Mouse (Mus musculus) kidney, embryonic 14.5 days (tissue): ENCODE results near the gene Ppp1r12c. TPM values are rescaled to one million over a fixed set of nuclear protein-coding genes. Genes with fewer than 3 reads are reported as not detected.

Source experiments
- ATAC-seq: fragments of 200-750 bp; cut with Nextera tagmentation; 2 replicates; pipeline ENCODE4 v1.8.0; 2017; ENCODE audit warnings: moderate number of reproducible peaks, mild to moderate bottlenecking, moderate TSS enrichment, moderate library complexity; ENCODE audit not compliant: low FRiP score, low TSS enrichment
- H3K27ac ChIP-seq: fragments of 300-500 bp; sonication (generic); 2 replicates; pipeline ENCODE4 v1.5.1; 2014; ENCODE audit warnings: low read depth, mild to moderate bottlenecking, low read length, moderate library complexity, mixed read lengths
- H3K27me3 ChIP-seq: fragments of 300-500 bp; sonication (generic); 2 replicates; pipeline ENCODE4 v1.6.1; 2014; ENCODE audit warnings: mild to moderate bottlenecking, low read length; ENCODE audit not compliant: control insufficient read depth, insufficient read depth
- H3K36me3 ChIP-seq: fragments of 300-500 bp; sonication (generic); 2 replicates; pipeline ENCODE4 v1.6.1; 2014; ENCODE audit warnings: low read length, mixed read lengths; ENCODE audit not compliant: control insufficient read depth, insufficient read depth
- H3K4me1 ChIP-seq: fragments of 300-500 bp; sonication (generic); 2 replicates; pipeline ENCODE4 v1.6.1; 2014; ENCODE audit warnings: low read length, mixed read lengths; ENCODE audit not compliant: control insufficient read depth, insufficient read depth
- H3K4me2 ChIP-seq: fragments of 300-500 bp; sonication (generic); replicated peaks from 2 replicates; pipeline ENCODE4 v1.6.1; 2014; ENCODE audit warnings: low read depth, mild to moderate bottlenecking, low read length
- H3K4me3 ChIP-seq: fragments of 300-500 bp; sonication (generic); 2 replicates; pipeline ENCODE4 v1.5.1; 2014; ENCODE audit warnings: mild to moderate bottlenecking, low read length
- H3K9ac ChIP-seq: fragments of 300-500 bp; sonication (generic); 2 replicates; pipeline ENCODE4 v1.6.1; 2014; ENCODE audit warnings: low read depth, mild to moderate bottlenecking, low read length, moderate library complexity
- H3K9me3 ChIP-seq: fragments of 300-500 bp; sonication (generic); 2 replicates; pipeline ENCODE4 v1.6.1; 2016; ENCODE audit warnings: low read length; ENCODE audit not compliant: control insufficient read depth
- WGBS: fragments of 180-500 bp; shearing (Covaris S2); extraction: QIAGEN DNeasy Blood & Tissue Kit; methylation state at CpG from one replicate; pipeline ENCODE4 v1.1.7; 2014; 5-methylcytosine and 5-hydroxymethylcytosine counted together
- polyA plus RNA-seq: library from polyadenylated mRNA; unstranded; fragments of >200 nt; fragmentation: Nextera tagmentation; extraction: Ambion mirVana; gene quantifications from 2 replicates; pipeline ENCODE4 v1.2.1, GENCODE M21; 2014

Gene Ppp1r12c
- polyA plus RNA-seq, 1 experiment from 2014 or later: 50.8 TPM

DNA sequence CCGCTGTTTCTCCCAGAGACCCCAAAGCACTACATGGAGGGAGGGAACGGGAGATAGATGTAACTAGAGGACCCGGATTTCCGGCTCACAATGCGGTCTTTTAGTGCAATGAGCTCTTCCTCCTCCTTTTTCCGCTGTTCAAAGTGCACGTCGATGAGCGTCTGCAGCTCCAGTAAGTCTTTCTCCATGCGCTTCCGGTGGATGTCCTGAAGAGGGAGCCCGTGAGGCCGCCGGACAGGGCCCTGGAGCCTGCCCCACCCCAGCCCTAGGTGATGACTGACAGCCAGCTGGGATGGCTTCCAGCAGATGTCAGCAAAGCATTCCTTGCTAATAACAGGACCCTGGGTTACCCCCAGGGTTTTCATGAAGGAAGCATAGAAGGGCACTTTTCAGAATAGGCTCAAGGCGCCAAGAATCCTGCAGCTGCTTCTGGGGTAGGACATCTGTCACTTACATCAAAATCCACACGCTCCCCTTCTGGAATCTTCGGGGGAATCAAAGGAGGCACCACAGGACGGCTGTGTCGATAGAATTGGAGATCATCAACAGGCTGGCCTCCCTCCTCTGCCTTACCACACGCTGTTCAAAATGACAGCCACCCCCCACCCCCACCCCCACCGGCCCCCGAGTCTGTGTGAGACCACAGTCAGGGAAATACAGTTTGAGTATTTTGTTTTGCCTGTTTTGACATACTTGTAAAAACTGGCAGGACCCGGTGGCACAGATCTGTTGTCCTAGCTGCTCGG is 8.6 kb upstream of the Ppp1r12c start:
- H3K4me2 ChIP-seq: peak overlapping the region; percentile 2; the same call in 1 of the 2 replicates
- H3K9ac ChIP-seq: no peak overlapping the region

DNA sequence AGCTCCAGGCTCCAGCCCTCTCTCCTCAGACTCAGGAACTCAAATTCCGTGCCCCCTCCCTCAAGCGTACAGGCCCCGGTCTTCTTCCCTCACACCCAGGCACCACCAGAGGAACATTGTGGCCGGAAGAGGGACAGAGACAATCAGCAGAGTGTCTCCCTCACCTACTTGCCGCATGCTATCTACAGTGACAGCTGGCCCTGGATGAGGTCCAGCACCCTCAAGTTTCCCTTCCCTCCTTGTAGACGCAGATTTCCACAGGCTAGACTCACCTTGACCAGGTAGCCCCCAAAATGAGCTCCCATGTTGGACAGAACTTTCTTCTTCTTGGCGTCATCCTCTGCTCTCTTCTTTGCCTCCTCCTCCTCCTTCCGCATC is 7.2 kb upstream of the Ppp1r12c start:
- no peak for ATAC-seq
- WGBS: 93% methylated on average over 8 of the region's 8 CpGs
- H3K4me2 ChIP-seq: no peak overlapping the region

More for the DNA sequence above, 8.6 kb upstream of the Ppp1r12c start:
- Histone ChIP-seq H3K4me3 (no peak overlapping the region), H3K36me3 (no peaks in the 10 kb centered on the region), H3K27ac (no peak overlapping the region), H3K9me3 (no peaks in the 10 kb centered on the region), H3K27me3 (no peaks in the 10 kb centered on the region), H3K4me1 (0 out of 2 replicates have a peak, but pooled peaks cover 3% of the 10 kb centered on the region)
- peak; percentile 44; the same call in 1 of the 2 replicates for ATAC-seq
- WGBS: 18% methylated on average over 24 of the region's 24 CpGs

GRCm38 (mm10) chr7:4508062-4508738 is 6.7 kb upstream of the Ppp1r12c start:
- ATAC-seq: no peak
- H3K4me1 ChIP-seq: no peaks in the 10 kb centered on the region
- H3K36me3 ChIP-seq: no peaks in the 10 kb centered on the region
- no peaks in the 10 kb centered on the region for H3K9me3 ChIP-seq
- no peaks in the 10 kb centered on the region for H3K27me3 ChIP-seq
- H3K9ac ChIP-seq: no peak overlapping the region
- no peak overlapping the region for H3K4me2 ChIP-seq
- 78% methylated on average over 24 of the region's 32 CpGs for WGBS
- H3K4me3 ChIP-seq: no peak overlapping the region
- no peak overlapping the region for H3K27ac ChIP-seq

More for the DNA sequence above, 7.2 kb upstream of the Ppp1r12c start:
- Histone ChIP-seq H3K27ac (no peak overlapping the region), H3K4me1 (no peaks in the 10 kb centered on the region), H3K36me3 (no peaks in the 10 kb centered on the region), H3K4me3 (no peak overlapping the region), H3K9ac (no peak overlapping the region), H3K27me3 (no peaks in the 10 kb centered on the region), H3K9me3 (no peaks in the 10 kb centered on the region)

GRCm38 (mm10) chr7:4507220-4507619 is 5.7 kb upstream of the Ppp1r12c start:
- ATAC-seq: no peak
- Histone ChIP-seq H3K27me3 (no peaks in the 10 kb centered on the region), H3K4me1 (no peaks in the 10 kb centered on the region), H3K4me3 (no peak overlapping the region), H3K36me3 (no peaks in the 10 kb centered on the region), H3K27ac (no peak overlapping the region), H3K4me2 (no peak overlapping the region), H3K9me3 (no peaks in the 10 kb centered on the region), H3K9ac (no peak overlapping the region)
- WGBS: 60% methylated on average over 4 of the region's 4 CpGs

DNA sequence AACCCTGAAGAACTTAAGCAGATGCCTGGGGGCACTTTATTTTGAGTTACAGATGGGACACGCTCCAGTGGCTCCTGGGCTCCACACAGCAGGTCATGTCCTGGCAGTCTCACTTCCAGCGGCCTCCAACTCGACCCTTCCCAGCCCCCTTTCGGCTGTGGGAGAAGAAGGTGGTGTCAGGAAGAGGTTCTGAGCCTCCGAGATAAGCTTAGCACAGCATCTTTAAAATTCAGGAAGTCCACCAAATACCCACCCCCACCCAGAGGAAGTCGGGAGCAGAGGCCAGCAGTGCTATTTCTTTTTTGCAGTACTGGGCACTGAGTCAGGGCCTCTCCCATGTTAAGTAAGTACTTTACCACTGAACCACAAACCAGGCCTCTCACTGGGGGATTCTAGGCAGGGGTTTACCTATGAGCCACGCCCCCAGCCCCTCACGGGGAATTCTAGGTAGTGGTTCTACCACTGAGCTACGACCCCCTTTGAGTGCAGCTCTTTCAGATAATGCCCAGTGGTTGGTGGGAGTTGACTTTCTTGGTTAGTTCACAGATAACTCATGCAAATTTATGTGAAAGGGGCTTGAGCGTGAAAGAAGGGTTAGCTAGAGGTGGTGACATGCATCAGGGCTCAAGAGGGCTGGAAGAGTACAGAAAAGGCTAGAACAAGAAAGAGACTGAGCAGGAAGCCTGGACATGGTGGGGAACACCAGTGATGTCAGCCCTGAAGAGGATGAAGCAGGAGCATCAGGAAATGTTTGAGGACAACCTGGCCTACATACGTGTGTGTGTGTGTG is 3.4 kb upstream of the Ppp1r12c start:
- Histone ChIP-seq H3K27ac (no peak overlapping the region), H3K9ac (no peak overlapping the region), H3K9me3 (no peaks in the 10 kb centered on the region), H3K4me2 (no peak overlapping the region), H3K4me1 (peaks cover 7% of the 10 kb centered on the region), H3K27me3 (no peaks in the 10 kb centered on the region), H3K36me3 (no peaks in the 10 kb centered on the region), H3K4me3 (no peak overlapping the region)
- no peak for ATAC-seq
- 44% methylated on average over 11 of the region's 11 CpGs for WGBS

DNA sequence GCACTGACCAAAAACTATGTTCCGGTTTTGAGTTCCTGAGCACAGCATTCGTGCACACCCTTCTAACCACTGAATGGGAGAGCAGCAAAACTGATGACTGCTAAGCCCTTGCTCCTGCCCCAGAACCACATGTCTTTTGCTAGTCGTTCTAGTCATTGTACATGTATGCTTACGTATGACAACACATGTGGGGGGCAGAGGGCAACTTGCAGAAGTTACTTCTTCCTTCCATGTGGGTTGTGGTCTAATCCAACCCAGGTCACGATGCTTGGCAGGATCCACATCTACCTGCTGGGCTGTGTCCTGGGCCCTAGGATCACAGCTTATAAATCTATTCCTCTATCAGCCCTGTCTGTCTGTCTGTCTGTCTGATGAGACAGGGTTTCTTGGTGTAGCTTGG is 2.4 kb upstream of the Ppp1r12c start:
- Histone ChIP-seq H3K4me1 (peaks cover 15% of the 10 kb centered on the region), H3K4me3 (no peak overlapping the region), H3K4me2 (no peak overlapping the region), H3K36me3 (no peaks in the 10 kb centered on the region), H3K9me3 (no peaks in the 10 kb centered on the region), H3K27ac (no peak overlapping the region), H3K27me3 (no peaks in the 10 kb centered on the region), H3K9ac (no peak overlapping the region)
- no peak for ATAC-seq
- 90% methylated on average over 5 of the region's 5 CpGs for WGBS

DNA sequence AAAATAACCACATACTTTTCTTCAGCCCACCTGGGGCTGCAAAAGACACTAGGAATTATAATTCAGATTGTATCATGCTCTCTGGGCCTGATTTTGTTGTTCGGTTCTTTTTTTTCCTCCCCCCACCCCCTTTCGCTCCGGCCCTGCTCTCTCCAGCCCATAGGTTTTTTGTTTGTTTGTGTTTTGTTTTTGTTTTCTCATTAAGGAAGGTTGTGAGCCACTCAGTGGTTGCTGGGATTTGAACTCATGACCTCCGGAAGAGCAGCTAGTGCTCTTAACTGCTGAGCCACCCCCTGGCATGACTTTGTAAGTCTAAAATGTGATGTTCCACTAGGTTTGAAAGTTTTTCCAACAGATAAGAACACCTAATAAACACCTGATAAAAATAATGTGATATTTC is 1.6 kb upstream of the Ppp1r12c start:
- no peaks in the 10 kb centered on the region for H3K9me3 ChIP-seq
- H3K4me2 ChIP-seq: no peak overlapping the region
- H3K36me3 ChIP-seq: no peaks in the 10 kb centered on the region
- H3K4me3 ChIP-seq: no peak overlapping the region
- ATAC-seq: no peak
- no peak overlapping the region; the same call in 1 of the 2 replicates for H3K27ac ChIP-seq
- no peaks in the 10 kb centered on the region for H3K27me3 ChIP-seq
- WGBS: 86% methylated on average over 4 of the region's 4 CpGs
- no peak overlapping the region for H3K9ac ChIP-seq
- H3K4me1 ChIP-seq: peaks cover 22% of the 10 kb centered on the region

GRCm38 (mm10) chr7:4502421-4503090 is 1.1 kb upstream of the Ppp1r12c start:
- H3K27ac ChIP-seq: no peak overlapping the region; the same call in 1 of the 2 replicates
- ATAC-seq: peak; percentile 16; the same call in 1 of the 2 replicates

More at GRCm38 (mm10) chr7:4502421-4503090, 1.1 kb upstream of the Ppp1r12c start:
- no peaks in the 10 kb centered on the region for H3K27me3 ChIP-seq
- H3K4me1 ChIP-seq: peaks cover 23% of the 10 kb centered on the region
- no peak overlapping the region for H3K9ac ChIP-seq
- H3K9me3 ChIP-seq: no peaks in the 10 kb centered on the region
- WGBS: 8% methylated on average over 14 of the region's 14 CpGs
- H3K4me3 ChIP-seq: peak overlapping the region; percentile 77
- H3K4me2 ChIP-seq: peak overlapping the region; percentile 78
- no peaks in the 10 kb centered on the region for H3K36me3 ChIP-seq
